Mouse (Mus musculus) thymus, postnatal 10 days (tissue): ENCODE measurements around the gene Tex21.
A peak's percentile ranks its signal among the peaks of the same experiment; 100 is the strongest.

Experiments used
- DNase-seq, 2 experiments: peaks; one replicate each; pipeline ENCODE4 v3.0.0; 2021; ENCODE audit warnings: low spot score in 2 of 2

Gene Tex21

GRCm38 (mm10) chr12:76246646-76247045 is at the start of gene Tex21:
Gene Tex21 (minus strand): TSS chr12:76246746.
- DNase-seq = no peak

GRCm38 (mm10) chr12:76293192-76293591 is 46.6 kb upstream of the Tex21 start:
- peak in 1 of 2 experiments; percentile 49 for DNase-seq

- peak in 1 of 2 experiments; percentile 12 for DNase-seq
Observed at GRCm38 (mm10) chr12:76290271-76290670, 43.7 kb upstream of the Tex21 start.

- no peak for DNase-seq
Observed at GRCm38 (mm10) chr12:76289428-76289827, 42.9 kb upstream of the Tex21 start.

GRCm38 (mm10) chr12:76288494-76288893 is 41.9 kb upstream of the Tex21 start:
- no peak for DNase-seq

GRCm38 (mm10) chr12:76287986-76288385 is 41.4 kb upstream of the Tex21 start:
- no peak for DNase-seq

- DNase-seq = no peak
Observed at GRCm38 (mm10) chr12:76285418-76285817, 38.9 kb upstream of the Tex21 start.

- no peak for DNase-seq
Observed at GRCm38 (mm10) chr12:76282532-76283173, 36.1 kb upstream of the Tex21 start.

- DNase-seq = no peak
Observed at GRCm38 (mm10) chr12:76282132-76282531, 35.6 kb upstream of the Tex21 start.

GRCm38 (mm10) chr12:76281111-76281660 is 34.6 kb upstream of the Tex21 start:
- DNase-seq = no peak

GRCm38 (mm10) chr12:76280556-76280955 is 34.0 kb upstream of the Tex21 start:
- no peak for DNase-seq

GRCm38 (mm10) chr12:76278209-76278608 is 31.7 kb upstream of the Tex21 start:
- DNase-seq = no peak

- no peak for DNase-seq
Observed at GRCm38 (mm10) chr12:76272610-76273524, 26.3 kb upstream of the Tex21 start.

- DNase-seq = no peak
Observed at GRCm38 (mm10) chr12:76271516-76271915, 25.0 kb upstream of the Tex21 start.

- no peak for DNase-seq
Observed at GRCm38 (mm10) chr12:76269196-76269595, 22.6 kb upstream of the Tex21 start.

GRCm38 (mm10) chr12:76268686-76269085 is 22.1 kb upstream of the Tex21 start:
- no peak for DNase-seq

GRCm38 (mm10) chr12:76266875-76267274 is 20.3 kb upstream of the Tex21 start:
- DNase-seq = peak in 1 of 2 experiments; percentile 37

- DNase-seq = no peak
Observed at GRCm38 (mm10) chr12:76265001-76265400, 18.5 kb upstream of the Tex21 start.

- DNase-seq = no peak
Observed at GRCm38 (mm10) chr12:76264325-76264965, 17.9 kb upstream of the Tex21 start.

- DNase-seq = no peak
Observed at GRCm38 (mm10) chr12:76263876-76264275, 17.3 kb upstream of the Tex21 start.

GRCm38 (mm10) chr12:76262918-76263317 is 16.4 kb upstream of the Tex21 start:
- DNase-seq = no peak

- no peak for DNase-seq
Observed at GRCm38 (mm10) chr12:76261556-76261955, 15.0 kb upstream of the Tex21 start.
